ENCODE assay signal across 14 mouse cellular contexts in the genomic region with DNA sequence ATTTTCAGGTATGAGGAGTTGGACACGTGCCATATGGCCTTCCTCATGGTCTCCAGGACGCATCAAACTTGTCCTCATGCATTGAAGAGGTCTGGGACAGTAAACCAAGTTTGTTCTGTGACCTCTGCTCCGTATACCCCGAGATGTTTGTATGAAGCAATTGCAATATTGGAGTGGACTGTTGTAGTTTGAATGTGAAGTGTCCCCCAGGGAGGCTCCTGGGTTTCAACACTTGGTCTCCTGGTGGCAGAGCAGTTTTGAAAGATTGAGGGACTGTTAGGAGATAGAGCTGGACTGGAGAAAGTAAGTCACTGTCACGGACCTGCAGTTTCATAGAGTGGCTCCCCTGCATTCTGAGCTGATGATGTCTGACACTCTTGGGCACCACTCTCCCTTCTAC.
"Had no signal": no experiment of that assay in that cellular context is flagged by ENCODE, and none has a peak within 500 bp of the region (broad histone marks: within the 10 kb centered on the region; RNA-seq: fewer than 3 reads in every experiment).

No protein-coding gene starts in this region.

- DNase-seq: kidney, adult 18-20 months; kidney, postnatal 14 days; layer of hippocampus, adult 9-11 months; liver, embryonic 13.5 days; retina, postnatal 1 day; right cerebral cortex, postnatal 25 days; spleen, adult 18-20 months; thymus, postnatal 25 days had no signal

- ATAC-seq: midbrain, embryonic 15.5 days had no signal

- H3K27ac ChIP-seq: layer of hippocampus, adult 2 months; liver, embryonic 13.5 days; macrophage; midbrain, embryonic 12.5 days; midbrain, embryonic 15.5 days; neural tube, embryonic 13.5 days had no signal

- H3K9ac ChIP-seq: liver, embryonic 13.5 days; midbrain, embryonic 12.5 days; midbrain, embryonic 15.5 days; neural tube, embryonic 13.5 days; stomach, embryonic 15.5 days had no signal

- H3K9me3 ChIP-seq: liver, embryonic 13.5 days; midbrain, embryonic 12.5 days; midbrain, embryonic 15.5 days; neural tube, embryonic 13.5 days; stomach, embryonic 15.5 days had no signal

- H3K4me3 ChIP-seq: layer of hippocampus, adult 2 months; liver, embryonic 13.5 days; midbrain, embryonic 12.5 days; midbrain, embryonic 15.5 days; neural tube, embryonic 13.5 days; stomach, embryonic 15.5 days had no signal

- H3K4me1 ChIP-seq: liver, embryonic 13.5 days; midbrain, embryonic 15.5 days; neural tube, embryonic 13.5 days had no signal

- H3K4me2 ChIP-seq: liver, embryonic 13.5 days; midbrain, embryonic 12.5 days; midbrain, embryonic 15.5 days; neural tube, embryonic 13.5 days; stomach, embryonic 15.5 days had no signal

- H3K27me3 ChIP-seq: liver, embryonic 13.5 days; midbrain, embryonic 12.5 days; midbrain, embryonic 15.5 days; neural tube, embryonic 13.5 days; stomach, embryonic 15.5 days had no signal

- H3K36me3 ChIP-seq: liver, embryonic 13.5 days; midbrain, embryonic 12.5 days; midbrain, embryonic 15.5 days; neural tube, embryonic 13.5 days; stomach, embryonic 15.5 days had no signal
